Mouse (Mus musculus) A20 (cell line): ENCODE data around the gene AL732309.1.

Source experiments
- DNase-seq: peaks from one replicate; pipeline ENCODE4 v3.0.0-alpha.2; 2011; ENCODE audit warnings: low read depth, low spot score

AL732309.1 gene

DNA sequence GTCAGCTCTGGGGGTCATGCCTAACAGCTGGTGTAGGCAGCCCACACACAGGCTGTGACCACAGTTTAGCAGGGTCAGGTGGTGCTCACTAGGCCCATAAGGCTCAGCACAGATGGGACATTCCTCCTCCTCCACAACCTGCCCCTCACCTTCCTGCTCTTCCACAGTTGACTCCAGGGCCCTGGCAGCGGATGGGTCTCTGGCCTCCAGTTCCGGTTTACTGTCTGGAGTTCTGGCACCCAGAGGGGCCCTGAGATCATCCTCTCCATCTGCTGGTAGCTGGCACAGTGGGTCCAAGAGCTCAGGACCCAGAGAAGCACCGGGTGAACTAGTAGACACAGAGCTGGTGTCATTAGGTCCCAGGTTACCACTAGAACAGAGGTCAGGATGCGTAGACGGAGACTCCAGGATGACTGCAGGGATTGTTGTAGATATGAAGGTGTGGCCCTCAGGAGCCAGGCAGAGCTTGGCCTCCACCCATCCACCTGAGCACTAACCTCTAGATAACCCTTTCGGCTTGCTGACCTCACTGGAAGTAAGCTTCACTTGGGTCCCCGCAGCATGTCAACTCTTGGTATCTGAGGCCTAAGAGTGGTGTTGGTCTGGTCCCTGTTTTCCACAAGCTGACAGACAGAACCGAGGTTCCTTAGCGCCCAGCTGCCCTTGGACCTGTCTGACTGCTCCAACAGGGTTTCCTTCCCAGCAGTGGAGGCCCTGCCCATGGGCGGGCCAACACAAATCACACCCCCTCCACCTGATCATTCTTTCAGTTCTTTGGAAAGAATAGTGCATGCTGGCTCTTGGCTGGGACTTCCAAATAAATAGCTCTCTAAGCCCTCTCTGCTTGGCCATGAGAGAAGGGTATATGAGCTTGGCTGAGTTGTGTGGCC lies at the start of gene AL732309.1:
Gene AL732309.1, minus strand, starts transcription at position 681 of the 890 bp plus-strand sequence.
- DNase-seq: no peak

DNA sequence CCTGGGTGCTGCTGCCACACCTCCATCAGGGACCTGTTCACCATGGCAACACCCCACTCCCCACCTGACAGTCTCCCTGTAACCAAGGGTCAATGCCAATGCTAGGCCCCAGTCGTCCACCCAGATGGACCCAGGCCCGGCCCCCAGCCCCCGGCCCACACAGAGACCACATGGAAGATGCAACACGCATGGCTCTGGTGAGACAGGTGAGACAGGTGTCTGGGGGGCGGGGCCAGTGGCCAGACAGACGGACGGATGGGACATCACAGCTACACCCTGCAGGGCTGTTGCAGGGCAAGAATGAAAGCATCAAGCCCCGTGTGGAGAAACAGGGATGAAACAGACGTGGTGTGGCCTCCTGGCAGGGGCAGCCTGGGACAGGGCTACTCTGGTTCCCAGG lies 47.0 kb upstream of the AL732309.1 start:
- no peak for DNase-seq

DNA sequence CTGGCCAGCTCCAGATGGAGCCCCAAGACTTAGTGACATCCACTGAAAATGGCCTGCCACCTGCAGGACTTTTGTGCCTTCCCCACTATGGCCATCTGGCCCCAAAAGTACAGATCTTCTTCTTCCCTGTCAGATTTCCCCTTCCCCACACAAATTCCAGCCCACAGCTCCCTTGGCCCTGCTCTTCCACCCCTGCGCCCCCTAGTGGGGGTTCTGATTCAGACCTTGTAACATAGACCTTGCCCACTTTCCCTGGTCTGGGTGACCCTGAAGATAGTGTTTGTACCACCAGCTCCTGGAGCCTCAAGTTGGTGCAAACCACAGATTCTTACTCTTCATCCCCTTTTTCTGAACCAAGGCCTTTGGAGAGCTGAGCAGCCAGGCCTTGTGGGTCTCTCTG lies 46.2 kb upstream of the AL732309.1 start:
- peak; percentile 64 for DNase-seq

DNA sequence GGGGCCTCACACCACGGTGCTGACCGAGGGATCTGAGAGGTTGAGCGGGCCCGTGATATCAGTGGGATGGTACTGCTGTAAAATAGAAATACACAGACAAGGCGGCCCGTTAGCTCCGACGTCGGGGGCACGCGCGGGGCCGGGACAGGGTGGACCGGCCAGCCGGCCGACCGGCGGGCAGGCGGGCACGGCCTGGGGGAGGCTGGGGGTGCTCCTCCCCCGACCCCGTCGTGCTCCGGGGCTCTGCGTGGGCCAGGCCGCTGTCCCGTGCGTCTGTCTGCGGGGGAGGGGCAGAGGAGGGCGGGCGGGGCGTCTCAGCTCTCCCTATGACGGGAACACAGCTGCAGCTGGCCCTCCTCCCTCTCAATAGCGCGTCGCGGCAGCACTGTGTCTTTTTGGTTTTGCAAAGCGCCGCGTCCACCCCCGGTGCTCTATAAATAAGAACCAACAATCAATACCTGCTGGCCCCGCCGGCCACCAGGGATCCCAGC lies 45.4 kb upstream of the AL732309.1 start:
- DNase-seq: peak; percentile 20

DNA sequence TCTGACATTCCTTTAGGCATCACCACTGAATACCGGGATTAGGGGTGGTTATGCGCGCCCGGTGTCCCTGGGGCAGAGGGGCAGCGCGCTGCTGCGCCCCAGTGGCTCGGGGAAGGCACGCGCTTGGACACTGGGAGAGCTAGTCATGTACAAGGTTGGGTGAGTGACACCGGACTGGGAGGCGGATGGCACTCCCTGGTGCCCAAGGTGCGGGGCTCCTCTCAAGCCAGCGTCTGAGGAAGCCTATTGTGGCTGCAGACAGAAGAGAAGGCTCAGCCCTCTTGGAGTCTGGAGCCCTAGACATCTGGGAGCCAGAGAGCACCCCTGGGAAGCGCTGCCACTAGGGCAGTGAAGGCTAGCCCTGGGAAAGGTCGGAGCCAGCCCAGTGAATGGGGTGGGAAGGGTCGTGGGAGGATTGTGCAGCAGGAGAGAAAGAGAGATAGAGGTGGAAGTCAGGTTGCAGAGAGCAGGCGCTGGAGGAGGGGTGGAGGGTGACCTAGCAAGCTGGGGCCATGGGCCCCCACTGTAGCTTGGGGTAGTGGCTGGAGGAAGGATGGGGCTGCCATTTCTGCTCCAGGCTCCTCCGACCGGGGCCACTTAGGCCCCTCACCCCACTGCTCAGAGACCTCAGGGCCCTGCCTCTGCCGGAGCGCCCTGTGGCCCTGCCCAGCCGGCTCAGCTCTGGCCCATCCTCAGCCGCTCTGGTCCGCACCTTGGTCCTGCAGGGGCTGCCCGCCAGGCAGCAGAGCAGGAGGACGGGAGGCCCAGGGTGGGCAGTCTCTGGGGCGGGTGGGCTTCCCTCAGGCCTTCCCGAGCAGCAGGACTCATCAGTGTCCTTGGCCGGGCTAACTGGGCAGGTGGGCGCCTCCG lies 44.8 kb upstream of the AL732309.1 start:
- DNase-seq: no peak

DNA sequence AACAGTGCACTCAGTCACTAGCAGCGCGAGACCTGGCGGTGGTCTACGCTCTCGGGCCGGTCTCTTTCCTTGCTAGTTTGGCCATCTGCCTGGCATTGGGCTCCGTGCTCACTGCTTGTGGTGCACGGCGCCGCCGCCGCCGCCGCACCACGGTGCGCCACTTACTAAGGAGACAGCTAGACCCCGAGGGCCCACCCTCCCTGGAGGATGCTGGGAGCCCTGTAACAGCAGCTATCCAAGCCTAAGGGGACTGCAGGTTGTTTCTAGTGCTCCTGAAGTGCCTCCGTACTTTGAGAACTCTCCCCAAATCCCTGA lies 44.1 kb upstream of the AL732309.1 start:
- DNase-seq: no peak

DNA sequence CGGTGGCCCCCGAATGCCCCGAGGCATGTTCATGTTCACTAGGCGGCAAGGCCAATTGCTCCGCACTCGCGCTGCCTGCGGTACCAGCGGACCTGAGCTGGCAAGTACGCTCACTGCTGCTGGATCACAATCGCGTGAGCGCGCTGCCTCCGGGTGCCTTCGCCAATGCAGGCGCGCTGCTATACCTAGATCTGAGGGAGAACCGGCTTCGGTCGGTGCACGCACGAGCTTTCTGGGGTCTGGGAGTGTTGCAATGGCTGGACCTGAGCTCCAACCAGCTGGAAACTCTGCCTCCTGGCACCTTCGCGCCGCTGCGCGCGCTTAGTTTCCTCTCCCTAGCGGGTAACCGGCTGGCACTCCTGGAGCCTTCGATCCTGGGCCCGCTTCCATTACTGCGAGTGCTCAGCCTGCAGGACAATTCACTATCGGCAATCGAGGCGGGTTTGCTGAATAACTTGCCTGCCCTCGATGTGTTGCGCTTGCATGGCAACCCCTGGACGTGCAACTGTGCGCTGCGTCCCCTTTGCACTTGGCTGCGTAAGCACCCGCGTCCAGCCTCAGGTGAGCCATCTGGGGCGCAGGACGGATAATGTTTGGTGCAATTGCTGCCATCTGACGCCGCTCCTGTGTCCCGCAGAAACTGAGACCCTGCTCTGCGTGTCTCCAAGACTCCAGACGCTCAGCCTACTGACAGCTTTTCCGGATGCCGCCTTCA lies 43.6 kb upstream of the AL732309.1 start:
- DNase-seq: no peak

DNA sequence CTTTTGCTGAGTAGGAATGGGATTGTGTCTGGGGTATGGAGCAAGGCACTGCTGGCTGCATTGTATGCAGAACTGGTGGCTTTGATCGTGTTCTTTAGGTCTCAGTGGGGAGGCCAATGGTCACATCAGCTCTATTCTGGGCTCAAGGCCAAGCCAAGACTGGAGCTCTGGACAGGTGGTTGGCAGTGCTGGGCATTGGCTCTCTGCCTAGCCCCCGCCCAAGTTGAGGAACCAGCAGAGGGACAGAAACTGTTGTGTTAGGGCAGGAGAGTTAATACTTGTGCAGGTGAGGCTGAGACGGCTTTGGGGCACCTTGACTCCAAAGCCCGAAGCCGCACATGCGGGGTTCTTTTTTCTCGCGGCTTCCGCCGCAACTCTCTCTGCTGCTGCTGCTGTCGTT lies 43.0 kb upstream of the AL732309.1 start, which contains the start of gene Lrrc26:
Gene Lrrc26, plus strand, starts transcription at position 265 of the 400 bp plus-strand sequence.
- DNase-seq: no peak

DNA sequence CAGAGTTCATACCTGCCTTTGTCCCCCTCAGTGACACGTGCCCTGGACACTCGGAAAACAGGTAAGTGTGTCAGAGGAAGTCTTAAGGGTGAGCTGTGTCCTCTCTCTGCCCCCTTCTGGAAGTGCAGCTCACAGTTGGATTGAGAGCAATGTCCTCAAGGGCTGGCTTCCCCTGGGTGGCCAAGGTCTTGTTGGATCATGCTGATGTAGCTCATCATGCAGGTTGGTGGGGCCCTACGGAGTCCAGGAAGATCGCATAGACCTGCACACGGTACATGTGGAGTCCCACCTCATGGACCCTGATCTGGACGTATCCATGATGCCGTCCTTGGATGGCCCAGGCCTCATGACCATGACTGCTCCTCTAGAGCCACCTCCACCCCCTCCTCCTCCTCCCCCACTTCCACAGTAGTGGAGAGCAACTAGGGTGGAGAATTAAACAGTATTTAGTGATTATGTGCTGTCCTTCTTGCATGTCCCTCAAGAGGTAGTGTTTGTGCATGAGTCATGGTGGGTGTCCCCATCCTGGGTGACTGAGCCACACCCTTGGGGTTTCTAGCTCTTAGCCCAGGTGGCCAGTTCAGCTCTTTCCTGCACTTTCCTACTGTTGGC lies 42.2 kb upstream of the AL732309.1 start:
- no peak for DNase-seq

DNA sequence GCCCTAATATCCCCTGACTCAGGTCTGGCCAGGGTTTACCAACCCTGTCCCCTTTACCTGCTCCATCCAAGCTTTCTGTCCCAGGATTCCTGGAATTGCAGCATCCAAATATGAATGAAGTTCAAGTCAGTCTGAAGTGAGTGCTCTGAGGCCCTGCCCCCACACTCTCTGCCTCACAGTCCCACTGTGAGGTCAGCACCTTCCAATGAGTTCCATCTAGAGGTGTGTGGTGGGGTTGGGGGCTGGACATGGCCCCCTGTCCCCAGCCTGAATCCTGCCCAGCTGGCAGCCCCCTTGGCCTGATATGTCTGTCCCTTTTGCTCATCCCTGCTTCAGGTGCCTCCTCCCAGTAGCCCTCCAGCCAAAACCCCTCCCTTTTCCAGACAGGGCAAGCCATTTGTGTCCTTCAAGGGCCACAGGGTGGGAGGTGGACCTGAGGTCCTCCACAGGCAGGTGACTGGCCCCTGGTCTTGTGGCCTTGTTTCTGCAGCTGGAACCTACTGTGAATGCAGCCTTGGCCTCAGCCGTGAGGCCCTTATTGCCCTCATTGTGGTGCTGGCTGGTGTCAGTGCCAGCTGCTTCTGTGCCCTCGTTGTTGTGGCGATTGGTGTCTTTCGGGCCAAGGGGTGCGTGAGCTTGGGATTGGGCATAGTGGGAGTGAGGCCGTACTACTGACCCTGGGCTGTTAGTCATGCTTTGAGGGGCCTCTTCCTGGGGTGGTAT lies 41.4 kb upstream of the AL732309.1 start, which contains the start of gene Tmem210:
Gene Tmem210, plus strand, starts transcription at position 219 of the 723 bp plus-strand sequence.
- DNase-seq: no peak

DNA sequence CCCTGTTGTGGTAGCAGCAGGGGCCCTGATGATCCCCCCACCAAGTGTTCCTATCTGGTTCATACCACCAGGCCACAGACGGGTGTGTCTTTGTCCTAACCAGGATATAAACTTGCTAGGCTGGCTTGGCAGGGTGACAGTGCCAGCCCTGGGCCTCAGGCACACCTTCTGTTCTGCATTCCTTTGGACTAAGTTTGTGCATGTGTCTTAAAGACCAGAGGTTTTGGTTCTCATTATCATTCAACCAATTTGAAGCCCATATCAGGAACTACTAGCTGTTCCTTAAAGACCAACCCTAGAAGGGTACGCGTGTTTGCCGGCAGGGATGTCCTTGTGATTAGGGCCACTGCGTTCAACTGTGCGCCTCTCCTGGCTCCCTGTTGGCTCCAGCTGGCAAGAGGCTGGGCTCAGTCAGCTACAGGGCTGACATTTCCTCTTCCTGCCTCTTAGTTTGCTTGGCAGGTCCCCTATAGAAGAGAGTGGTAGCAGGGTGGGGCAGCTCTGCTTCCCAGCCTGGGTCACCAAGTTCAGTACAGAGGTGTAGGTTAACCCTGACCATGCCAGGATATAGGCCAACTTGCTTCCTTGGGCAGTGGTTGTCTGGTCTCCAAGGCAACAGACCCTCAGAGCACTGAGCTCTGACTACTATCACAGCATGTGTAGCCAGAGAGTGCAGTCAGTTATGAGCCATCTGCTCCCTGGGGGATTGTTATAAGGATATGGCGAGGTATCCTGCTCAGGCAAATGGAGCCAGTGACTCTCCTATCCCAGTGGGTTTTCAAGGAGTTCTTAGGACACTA lies 40.4 kb upstream of the AL732309.1 start:
- no peak for DNase-seq

DNA sequence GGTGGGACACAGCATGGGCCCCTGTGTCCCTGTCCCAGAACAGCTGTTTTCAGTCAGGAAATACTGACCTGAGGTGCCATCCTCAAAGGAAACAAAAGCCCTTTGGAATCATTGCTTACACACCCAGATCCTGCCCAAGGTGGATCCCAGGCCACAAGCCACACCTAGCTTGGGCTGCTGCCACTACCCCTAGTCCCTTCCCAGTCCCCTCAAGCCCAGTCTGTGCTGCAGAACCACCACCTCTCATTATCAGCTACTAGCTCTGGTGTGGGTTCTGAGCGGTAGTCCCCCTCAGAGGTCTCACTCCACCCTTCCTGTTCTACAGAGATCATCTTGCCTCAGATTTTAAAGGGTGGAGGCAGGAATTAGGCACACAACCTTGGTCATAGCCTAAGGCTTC lies 39.7 kb upstream of the AL732309.1 start:
- no peak for DNase-seq

DNA sequence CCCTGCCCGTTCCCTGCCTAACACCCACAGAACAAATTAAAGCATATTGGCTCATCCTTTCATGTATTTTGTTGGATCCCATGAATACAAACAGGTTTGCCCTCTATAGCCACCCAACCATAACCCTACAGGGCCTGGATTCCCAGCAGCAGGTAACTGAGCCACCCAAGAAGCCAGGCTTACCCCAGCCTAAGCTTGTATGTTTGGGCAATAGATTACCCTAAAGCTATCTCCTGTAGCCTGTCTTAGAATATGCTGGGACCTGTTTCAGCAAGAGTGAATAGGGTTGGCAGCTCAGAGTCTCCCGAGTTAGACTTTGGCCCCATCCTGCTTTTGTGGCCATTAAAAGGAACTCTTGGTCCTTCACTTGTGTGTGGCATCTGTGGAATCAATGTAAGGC lies 38.9 kb upstream of the AL732309.1 start:
- no peak for DNase-seq

DNA sequence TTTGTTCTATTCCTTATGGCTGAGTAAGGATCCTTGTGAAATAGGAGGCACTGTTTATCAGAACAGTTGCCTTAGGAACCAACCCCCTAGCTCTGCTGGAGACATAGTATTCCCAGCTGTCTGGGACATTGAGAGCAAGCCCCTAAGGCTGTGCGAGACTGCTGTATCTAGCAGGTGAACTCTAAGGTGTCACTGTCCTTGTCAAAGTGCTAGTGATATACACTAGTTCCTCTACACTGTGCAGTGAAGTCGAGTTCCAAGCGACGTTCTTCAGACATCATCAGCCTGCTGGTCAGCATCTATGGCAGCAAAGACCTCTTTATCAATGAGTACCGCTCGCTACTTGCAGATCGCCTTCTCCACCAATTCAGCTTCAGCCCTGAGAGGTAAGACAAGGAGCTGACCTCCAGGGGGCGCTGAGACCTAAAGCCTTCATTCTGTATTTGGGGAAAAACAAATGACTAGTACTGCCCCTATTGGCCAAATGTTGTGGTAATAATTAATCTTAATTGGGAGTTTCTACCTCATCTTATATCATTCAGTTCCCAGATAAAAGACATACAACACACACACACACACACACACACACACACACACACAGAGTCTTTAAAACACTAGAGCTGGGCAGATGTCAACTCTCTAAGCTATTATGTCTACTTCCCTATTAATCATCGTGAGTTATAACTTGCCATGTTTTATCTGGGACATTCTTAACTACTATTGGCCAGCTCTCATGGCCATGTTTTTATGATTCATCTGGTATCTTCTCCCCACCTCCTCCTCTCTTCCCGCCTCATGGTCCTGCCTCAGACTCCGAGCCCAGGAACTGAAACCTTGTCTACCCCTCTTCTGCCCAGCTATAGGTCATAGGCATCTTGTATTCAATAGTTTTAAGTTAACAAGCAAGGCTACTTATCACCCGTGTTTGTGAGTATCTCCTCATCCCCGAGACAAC lies 32.5 kb upstream of the AL732309.1 start:
- DNase-seq: peak; percentile 84

DNA sequence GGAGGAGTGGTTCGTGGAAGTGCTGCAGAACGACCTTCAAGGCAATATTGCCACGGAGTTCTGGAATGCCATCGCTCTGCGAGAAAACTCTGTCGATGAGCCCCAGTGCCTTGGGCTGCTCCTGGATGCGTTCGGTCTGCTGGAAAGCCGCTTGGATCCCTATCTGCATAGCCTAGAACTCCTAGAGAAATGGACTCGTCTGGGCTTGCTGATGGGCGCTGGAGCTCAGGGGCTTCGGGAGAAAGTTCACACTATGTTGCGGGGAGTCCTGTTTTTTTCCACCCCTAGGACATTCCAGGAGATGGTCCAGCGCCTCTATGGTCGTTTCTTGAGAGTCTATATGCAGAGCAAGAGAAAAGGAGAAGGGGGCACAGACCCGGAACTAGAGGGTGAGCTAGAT lies 26.3 kb upstream of the AL732309.1 start:
- no peak for DNase-seq

DNA sequence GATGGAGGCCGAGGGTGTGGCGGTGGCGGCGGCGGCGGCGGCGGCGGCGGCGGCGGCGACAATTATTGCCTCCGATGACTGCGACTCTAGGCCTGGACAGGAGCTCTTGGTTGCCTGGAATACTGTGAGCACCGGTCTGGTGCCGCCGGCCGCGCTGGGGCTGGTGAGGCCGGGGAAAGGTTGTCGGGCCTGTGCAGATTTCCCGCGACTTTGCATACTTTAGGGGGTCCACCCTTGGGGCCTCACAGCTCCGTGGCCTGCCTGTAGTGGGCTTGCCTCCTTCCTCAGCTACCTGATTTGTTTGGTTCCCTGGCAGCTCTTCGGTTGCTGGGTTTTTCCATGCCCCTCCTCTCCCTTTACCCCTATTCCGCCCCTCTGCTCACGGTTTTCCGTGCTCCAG lies 25.9 kb upstream of the AL732309.1 start:
- no peak for DNase-seq

DNA sequence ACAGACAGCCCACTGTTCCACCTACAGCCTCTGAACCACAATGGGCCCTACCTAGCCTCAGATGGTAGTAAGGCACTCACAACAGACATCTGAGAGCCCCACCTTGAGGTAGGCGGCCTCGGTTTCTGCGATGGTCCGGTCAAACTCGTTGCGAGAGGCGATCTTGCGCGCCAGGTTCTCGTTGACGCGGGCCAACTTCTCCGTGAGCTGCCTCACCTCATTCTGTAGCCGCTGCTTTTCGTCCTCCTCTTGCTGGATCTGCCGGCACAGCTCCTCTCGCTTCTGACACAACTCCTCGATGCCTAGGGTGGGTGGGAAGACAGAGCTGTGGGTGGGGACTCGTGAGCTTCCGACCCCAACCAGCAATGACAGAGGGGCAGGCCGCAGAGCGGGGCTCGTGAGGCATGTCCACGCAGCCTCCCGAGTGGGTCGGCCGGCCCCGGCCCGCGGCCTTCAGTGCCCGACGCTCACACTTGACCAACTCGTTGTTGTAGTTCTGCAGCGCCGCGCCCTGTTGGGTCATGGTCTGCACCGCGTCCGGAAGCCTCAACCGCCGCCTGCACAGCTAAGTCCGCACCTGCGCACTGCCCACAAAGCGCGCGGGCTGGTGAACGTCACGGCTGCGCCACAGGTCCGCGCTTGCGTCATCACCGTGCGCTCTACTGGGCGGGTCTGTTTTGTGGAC lies 25.3 kb upstream of the AL732309.1 start, which contains the start of the genes Ssna1 and Anapc2:
Gene Ssna1, minus strand, starts transcription at position 612 of the 685 bp plus-strand sequence.
Gene Anapc2, plus strand, starts transcription at position 652 of the 685 bp plus-strand sequence.
- DNase-seq: peak; percentile 98
